Mouse (Mus musculus) B cell, adult 2 months (primary cell): ENCODE measurements around the gene Phtf1.

Source experiments
- DNase-seq, 2 experiments: peaks; one replicate each; pipeline ENCODE4 v3.0.0; 2022

Phtf1 gene

DNA sequence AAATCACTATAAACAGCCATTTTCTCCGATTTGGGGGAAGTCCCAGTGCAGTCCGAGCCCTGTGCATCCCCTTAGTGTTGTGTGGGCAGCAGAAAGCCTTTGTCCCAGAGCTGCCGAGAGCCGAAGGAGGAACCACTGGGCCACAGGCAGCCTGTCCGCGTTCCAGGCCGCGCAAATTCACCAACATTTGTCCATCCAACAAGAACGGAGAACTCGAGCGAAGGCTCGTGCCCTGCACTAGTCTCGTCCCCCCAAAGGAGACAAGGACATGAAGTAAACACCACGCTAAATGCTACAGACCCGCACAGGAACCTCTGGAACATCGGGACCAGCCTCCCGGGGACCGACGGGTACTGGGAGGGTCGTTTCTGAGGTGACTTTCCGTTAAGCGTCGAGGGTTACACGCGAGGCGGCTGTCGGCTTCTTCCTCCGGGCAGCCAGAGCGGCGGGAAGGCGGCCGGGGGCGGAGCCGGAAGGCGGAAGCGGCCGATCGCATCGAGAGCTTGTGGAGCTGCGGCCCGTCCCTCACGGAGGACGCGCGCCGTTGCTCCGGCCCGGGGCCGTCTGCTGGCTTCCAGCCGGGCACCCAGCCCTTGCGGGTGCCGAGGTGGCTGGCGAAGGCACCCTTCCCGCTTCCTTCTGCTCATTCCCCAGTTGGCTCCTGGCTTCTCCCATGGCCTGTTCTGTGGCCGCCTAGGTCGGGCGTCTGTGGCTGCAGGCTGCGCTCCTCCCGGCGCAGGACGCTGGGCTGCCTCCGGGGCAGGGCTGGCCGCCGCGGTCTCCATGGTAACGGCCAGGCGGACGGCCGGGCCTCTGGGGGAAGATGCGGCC, at the start of gene Phtf1:
Phtf1 (plus strand) TSS at position 250 of the 831 bp plus-strand sequence.
- peak; percentile 83 to 87 for DNase-seq

DNA sequence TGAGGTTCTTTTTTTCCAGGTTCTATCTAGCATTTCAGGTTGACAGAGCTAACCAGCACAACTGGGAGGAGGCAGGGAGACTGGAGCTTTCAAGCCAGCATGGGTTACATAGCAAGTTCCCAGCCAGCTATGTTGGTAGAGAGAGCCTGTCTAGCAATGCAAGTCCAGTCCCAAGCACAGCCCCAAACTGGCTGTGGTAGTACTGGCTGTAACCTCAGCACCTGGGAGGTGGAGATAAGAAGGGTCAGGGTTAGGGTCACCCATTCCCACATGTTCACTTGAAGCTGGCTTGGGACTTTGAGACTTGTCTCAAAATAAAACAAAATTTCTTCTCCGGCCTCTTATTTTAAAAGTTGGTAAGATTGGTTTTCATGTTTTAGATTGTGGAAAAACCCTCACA, 47.8 kb upstream of the Phtf1 start:
- DNase-seq: no peak

DNA sequence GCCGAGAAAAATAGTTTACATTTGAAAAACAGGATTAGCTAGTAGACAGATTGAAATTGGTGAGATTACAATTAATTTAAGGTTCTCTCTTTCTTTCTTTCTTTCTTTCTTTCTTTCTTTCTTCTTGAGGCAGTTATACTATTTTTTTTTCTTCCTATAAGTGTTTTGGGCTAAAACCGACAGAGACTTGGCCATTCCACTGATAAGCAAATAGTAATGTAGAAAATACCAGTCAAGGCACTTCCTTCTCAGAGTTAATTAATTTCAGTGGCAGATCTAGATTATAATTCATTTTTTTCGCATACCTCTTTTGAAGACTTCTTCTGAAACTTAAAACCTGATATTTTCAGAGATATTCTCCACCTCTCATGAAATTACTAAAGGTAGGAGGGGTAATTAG, 42.6 kb upstream of the Phtf1 start:
- no peak for DNase-seq

DNA sequence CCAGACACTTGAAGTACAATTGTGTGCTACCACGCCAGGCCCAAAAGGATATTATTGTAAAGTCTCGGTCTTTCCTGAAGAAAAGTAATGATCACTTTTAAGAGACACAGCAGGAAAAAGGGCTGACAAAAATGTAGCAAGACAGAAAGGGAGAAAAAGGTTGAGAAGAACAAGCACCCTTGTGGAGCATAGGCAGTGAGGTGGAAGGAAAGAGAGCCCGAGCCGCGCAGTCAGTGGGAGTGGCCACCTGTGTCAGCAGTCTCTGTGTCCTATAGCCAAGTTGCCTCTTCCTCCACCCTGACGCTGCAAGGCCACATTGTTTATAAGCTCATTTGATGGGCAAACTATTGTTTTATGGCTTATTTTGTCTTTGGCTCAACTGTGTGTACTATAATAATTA, 40.4 kb upstream of the Phtf1 start:
- peak; percentile 70 to 74 for DNase-seq

DNA sequence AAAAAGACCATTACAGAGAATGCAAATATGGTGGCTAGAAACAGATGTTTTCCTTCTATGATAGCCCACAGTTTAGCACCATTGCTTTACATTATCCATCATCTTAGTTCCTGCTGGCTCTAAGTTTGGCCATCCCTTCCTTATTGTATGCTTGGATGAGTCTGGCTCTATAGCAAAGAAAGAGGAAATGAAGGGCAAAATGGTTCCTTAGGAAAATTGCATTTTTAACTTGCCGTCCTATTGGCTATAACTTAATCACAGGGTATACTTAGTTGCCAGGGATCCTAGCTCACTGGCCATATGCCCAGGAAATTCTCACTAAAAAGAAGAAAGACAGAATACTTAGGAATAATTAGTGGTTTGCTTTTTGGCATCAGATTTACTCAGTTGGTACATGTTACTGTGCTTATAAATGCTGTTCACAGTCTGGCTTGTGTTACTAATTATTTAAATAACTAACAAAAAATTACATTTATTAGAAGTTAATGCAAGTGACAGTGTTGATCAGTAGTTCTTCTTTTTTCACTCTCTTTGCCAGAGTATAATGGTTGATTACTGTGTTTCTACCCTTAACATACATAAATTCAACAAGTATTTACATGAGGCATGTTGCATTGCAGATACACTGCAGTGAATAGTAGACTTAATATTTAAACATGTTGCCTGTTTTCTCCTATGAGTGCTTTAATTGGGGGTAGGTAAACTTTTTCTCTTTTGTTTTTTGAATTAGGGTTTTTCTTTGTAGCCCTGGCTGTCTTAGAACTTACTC, 22.9 kb upstream of the Phtf1 start:
- no peak for DNase-seq

DNA sequence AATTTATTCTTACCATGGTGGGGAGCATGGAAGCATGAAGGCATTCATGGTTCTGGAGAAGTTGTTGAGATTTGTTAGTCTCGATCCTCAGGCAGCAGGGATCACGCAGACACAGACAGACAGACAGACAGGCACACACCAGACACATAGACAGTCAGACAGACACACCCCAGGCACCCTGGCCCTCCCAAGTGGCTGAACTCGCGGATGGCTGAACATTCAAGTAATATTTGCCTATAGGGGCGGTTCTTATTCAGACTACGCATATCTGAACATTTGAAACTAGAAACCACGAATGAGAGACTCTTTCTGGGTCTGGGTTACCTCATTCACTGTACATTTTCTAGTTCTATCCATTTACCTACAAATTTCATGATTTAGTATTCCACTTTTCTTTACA, 19.2 kb upstream of the Phtf1 start:
- DNase-seq: peak; percentile 53 to 60

DNA sequence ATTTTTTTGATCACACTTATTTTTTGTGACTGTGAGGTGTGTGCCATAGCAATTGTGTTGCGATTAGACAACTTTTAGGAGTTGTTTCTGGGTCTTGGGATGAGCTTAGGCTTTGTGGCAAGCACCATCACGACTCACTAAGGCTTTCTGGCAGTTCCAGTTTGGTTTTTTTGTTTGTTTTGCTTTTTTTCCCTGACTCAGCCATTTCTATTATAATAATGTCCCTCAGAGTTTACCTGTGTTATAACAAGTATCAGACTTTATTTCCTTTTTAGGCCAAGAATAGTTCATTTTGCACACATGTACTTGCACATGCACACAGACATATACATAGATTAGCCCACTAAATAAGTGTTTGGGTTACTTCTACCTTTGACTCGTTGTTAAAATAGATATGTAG, 7.3 kb upstream of the Phtf1 start:
- DNase-seq: no peak

DNA sequence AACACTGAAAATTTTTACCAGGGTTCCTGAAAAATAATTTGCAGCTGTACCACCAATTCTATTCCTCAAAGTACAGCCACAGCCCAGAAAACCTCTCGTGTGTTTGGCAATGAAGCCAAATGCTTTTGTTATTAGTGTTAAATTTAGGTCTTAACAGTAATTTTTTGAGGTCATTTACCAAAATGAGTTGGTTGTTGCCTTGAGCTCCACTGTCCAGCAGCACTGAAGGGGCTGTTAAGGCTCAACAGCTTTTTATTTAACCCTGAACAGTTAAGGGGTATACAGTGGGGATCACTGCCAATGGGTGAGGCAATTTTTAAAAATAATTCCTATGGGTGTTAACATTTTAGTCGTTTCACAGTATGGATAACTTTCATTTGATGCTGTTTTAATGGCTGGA, 679 bp upstream of the Phtf1 start:
- DNase-seq: no peak

DNA sequence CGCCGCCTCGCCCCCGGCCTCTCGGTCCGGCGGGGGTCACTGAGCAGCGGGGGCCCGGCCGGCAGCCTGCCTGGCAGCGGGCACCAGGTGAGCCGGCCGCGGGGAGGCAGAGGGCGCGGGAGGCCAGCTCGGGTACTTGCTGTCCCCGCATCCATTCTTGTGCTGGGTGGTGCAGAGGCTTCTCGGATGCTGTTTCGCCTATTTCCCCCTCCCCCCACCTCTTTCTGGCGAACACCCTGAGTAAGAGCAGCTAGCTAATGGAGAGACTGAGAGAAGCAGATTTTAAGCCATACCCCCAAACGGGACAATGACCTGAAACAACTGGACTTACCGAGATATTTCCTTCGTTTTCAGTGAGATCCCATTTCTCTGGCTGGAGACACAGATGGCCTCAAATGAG, 791 bp downstream of the Phtf1 start:
- DNase-seq: peak; percentile 52 to 59

DNA sequence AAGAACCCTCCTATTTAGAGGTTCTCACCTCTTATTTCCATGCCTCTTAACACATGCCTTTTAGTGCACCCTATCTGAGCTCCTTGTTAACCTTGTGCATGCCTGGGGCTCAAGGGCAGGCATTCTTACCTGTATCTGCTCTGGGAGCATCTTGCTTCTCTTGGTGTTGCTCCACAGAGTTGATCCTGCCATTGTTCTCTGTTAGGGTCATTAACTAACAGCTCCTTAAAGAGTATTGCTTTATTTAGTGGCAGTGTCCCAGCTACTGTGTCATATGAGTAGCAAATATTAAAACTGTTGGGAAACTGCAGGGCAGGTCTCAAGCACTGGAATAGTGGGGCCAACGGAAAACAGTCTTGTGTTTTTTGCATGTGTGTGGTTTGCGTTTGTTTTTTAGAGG, 3.2 kb downstream of the Phtf1 start:
- no peak for DNase-seq

DNA sequence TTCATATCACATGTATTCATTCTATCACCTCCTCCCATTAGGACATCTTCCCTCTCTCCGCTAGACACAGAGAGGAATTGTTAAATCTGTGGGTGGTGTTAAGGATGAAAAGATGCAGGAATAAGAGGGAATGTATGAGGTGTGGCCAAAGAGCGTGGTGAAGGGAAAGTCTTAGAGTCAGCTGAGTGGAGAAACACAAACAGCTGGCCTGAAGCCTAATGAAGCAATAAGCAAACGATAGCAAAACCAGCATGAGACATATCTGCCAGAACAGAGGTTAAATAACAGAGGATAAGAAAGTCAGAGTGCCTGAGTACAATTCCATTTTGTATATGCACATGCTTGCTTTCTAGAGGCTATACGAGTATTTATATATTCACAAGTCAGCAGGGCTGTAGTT, 16.6 kb downstream of the Phtf1 start:
- no peak for DNase-seq

DNA sequence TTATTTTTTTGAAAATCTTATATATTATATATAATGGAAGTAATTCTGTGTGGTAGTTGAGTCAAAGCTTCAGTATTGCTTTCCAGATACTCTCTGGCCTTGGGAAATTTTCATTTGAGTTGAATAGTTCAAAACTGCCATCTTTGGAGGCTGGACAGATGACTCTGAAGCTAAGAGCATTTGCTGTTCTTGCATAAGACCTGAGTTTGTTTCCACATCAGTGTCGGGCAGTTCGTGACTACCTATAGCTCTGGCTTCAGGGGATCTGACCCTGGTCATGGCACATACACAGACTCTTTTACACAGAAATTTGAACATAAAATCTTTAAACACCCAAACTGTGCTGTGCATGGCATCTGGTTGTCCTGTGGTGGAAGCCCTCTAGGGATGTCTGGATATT, 17.3 kb downstream of the Phtf1 start:
- DNase-seq: no peak

DNA sequence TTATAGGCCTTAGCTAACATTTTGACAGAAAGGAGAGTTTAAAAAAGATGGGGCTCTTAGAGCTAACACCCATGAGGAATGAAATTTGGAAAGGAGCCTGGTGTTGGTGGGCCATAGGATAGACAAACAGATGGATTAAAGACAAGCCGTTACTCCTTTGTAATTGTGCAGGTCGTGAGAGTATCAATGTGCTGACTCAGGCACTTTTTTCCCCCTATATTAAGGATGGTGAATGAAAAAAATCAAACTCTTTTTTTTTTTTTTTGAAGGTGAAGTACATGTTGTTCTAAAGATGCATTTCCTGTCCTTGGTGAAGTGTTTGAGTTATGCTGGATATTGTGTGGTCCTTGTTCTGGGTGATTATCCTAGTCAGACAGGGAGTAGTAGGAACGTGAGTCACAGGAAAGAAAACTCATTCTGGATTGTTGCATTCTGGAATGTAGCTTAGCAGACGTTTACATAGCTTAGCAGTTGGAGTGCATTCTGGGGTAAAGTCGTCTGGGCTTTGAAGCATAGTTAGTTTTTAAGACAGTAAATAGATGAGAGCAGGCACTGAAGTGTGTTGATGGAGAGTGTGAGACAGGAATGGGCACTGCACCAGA, 20.0 kb downstream of the Phtf1 start:
- no peak for DNase-seq

DNA sequence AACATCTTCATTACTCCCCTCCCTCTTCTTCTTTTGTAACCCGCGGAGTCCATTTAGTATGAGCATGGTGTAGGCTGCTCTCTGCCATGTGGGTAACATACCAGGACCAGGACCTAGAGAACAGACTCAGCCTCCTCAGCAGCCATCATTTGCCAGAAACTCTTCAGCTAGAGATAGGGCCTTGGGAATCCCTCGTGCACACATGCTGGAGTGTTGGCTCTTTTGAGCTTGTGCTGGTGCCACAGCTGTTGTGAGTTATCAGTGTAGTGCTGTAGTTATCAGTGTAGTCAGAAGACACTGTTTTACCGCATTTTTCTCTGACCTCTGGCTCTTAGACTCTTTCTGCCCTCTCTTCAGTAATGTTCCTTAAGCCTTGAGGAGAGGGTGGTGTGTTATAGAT, 21.4 kb downstream of the Phtf1 start:
- no peak for DNase-seq

DNA sequence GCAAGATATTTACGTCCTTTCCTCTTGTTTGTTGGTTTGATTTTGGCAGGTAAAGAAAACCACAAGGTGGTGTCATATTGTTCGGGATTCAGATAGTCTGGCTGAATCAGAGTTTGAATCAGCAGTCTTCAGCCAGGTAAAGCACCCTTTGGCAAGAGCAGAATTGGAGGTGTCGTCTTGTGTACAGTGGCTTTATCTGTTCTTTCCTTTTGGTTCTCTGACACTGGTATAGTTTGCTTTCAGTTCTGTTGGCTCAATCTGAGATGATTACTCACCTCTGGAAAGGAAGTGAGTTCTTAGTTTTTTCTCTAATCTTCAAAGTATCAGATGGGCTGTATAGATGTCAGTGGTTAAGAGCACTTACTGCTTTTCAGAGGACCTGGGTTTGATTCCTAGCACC, 23.4 kb downstream of the Phtf1 start:
- DNase-seq: no peak

DNA sequence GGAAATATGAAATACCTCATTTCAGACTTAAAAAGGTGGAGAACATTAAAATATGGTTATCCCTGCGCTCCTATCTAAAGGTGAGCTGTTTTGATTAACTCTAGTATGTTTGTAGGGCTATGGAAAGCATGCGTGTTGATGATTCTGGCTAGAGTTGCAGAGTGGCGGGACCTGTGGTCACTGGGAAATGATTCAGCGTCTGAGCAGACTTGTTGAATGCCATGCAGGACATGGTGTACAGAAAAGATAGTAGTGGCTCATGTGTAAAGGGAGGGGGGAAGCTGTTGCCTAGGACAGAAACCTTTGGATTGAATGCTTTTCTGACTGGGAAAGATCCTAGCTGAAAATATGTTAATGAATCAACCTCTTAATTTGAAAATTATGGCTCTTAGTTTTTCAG, 30.8 kb downstream of the Phtf1 start:
- DNase-seq: no peak

DNA sequence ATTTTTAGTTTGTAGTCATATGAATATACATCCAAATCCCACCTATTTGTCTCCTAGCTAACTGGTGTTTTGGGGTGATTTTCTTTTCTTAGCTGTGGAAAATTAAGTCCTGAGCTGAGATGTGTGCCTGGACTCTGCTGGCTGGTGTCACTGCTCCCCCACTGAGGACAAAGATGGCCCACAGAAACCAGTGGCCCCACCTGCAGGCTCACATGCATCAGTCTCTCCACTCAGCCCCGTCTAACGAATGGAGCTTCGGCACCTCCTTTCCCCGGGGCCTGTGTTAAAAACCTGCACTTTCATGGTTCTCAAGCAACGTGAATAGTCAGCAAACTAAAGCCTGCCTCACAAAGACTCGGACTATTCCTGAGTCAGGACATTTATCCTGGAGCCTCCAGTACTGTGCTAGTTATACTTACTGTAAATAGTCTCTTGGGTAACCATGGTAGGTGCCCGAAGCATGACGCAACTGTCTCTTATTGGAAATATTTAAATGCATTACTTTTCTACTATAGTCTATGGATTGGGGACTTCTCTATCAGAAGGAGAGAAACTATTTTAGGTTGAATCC, 39.1 kb downstream of the Phtf1 start:
- DNase-seq: no peak

DNA sequence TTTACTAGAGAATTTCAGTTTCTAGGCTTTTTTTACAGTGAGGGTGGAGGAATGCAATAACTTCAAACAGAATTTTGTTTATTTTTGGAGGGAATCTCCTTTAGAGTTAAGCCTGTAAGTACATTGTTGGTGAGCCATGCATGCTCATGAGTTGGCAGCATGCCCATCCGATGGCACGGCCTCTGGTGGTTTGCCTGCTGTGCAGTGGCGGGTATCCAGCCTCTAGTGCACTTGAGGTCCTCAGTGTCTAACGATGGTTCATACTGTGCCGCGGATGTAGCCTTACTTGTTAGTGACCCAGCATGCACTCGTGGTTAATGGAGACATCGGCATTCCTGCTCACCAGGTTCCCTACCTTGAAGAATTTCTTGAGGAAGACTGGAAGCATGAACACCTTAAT, 39.6 kb downstream of the Phtf1 start:
- no peak for DNase-seq

DNA sequence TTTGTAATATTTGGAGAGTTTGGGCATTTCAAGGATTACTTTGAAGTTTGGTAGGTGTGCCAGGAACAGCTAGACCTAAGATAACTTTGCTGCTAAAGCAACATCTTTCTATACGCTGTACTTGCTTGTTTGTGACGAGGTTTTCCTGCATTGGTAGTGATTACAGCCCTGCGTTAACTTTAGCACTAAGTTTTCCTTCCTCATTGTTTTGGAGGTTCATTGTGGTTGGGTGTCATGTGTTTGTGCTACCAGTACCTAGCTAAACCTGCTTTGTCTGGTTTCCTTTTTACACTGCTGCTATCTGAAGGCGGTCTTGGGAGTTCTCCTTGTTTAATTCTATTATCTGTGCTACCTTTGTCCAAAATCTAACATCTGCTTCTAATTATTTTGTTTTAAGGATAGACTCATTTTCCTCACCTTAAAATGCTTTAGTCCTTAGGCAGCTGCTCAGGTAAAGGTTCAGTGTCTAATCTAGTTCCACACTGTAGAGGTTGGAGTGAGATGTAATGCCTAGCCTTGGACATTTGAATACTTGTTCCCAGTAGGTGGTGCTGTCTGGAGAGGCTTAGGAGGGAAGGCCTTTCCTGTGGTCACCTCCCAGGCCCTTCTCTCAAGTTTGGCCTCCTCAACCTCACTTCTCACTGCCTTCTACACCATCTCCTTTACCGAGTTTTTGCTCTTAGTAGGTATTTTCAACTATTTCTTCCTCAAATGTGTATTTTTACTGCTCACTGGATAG, 42.2 kb downstream of the Phtf1 start:
- no peak for DNase-seq

DNA sequence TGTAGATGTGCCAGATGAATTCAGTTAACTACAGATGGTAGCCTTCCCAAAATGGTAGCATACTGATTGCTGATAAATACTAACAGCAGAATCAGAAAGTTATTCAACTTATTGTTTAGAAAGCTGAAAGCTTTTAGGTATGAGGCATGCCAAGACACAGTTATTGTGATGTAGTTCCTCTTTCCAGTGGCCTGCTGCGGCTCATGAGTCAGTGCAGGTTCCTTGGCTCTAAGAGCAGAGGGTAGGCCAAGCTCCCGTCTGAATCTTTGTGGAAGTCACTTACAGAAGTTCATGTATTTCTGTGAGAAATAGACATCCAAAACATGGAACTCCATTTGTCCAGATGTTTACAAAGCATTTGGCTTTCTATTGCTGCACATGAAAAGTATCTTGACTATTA, 44.1 kb downstream of the Phtf1 start:
- no peak for DNase-seq

DNA sequence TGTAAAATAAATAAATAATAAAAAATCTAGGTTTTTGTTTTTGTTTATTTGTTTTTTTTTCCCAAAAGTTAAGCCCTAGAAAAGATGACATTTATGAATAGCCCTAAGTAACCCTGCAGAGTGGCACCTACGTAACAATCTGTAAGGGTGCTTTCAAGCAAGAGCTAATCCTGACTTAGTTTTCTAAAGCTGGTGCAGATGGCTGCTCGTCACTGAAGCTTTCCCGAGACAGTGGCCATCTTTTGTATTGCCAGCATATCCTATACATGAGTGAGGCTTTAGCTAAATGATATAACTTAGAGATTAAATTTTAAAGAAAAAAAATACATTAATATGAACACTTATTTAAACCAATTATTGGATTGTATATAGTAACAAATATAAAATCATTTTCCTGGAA, 50.0 kb downstream of the Phtf1 start:
- DNase-seq: no peak

DNA sequence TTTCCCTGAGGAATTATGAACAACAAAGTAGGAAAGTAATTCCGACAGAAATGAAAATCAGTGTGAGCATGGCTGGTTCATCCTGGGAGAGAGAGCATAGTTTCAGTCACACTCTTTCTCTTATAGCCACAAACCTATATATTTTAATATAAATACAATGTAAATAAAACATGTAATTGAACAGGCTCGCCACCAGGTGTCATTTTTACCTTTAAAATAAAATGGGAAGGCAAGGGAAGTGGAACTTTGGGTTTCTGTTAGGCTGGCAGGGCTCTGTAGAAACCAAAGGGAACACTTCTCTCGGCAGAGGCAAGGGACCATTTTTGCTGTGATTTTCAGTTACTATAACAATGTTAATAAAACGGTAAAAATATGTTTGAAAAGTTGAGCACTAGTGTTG, 51.5 kb downstream of the Phtf1 start:
- peak; percentile 29 to 30 for DNase-seq

DNA sequence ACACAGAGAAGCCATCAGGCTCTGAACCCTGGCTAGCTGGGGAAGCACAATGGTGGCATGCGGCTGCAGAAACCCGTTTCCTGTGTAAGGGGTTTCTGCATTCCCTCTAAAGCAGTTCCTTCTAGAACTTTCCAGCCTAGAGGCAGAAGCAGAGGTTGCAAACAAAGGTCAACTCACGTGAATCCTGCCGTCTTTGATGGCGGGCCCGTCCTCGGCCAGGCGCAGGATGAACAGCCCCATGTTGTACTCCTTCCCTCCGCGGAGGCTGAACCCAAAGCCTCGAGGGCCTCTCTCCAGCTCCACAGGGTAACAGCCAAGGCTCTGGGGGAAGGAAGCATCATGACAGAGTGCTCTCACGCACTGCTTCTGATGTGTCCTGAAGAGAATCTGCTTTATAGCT, 52.2 kb downstream of the Phtf1 start:
- no peak for DNase-seq
